Mouse (Mus musculus) midbrain, embryonic 15.5 days (tissue): ENCODE data around the gene Wipi1. TPM values are rescaled to one million over a fixed set of nuclear protein-coding genes. Genes with fewer than 3 reads are reported as not detected.
"Not testable (repeated sequence)": the region's sequence is repeated elsewhere in the genome, so short reads cannot be mapped to it uniquely, and the experiment has no call there.

ENCODE experiments used
- ATAC-seq: fragments of 200-750 bp; cut with Nextera tagmentation; replicated peaks from 2 replicates; pipeline ENCODE4 v1.8.0; 2017; ENCODE audit warnings: moderate TSS enrichment
- H3K27ac ChIP-seq: fragments of 300-500 bp; sonication (generic); 2 replicates; pipeline ENCODE4 v1.5.1; 2015; ENCODE audit warnings: mild to moderate bottlenecking, inconsistent platforms
- H3K27me3 ChIP-seq: fragments of 300-500 bp; sonication (generic); replicated peaks from 2 replicates; pipeline ENCODE4 v1.6.1; 2015; ENCODE audit warnings: inconsistent platforms
- H3K36me3 ChIP-seq: fragments of 300-500 bp; sonication (generic); replicated peaks from 2 replicates; pipeline ENCODE4 v1.6.1; 2015; ENCODE audit warnings: inconsistent platforms
- H3K4me1 ChIP-seq: fragments of 300-500 bp; sonication (generic); 2 replicates; pipeline ENCODE4 v1.6.1; 2015; ENCODE audit warnings: inconsistent platforms
- H3K4me2 ChIP-seq: fragments of 300-500 bp; sonication (generic); 2 replicates; pipeline ENCODE4 v1.6.1; 2015; ENCODE audit warnings: inconsistent platforms, mild to moderate bottlenecking, moderate library complexity
- H3K4me3 ChIP-seq: fragments of 300-500 bp; sonication (generic); 2 replicates; pipeline ENCODE4 v1.5.1; 2015; ENCODE audit warnings: mild to moderate bottlenecking, inconsistent platforms
- H3K9ac ChIP-seq: fragments of 300-500 bp; sonication (generic); 2 replicates; pipeline ENCODE4 v1.6.1; 2015; ENCODE audit warnings: mild to moderate bottlenecking, inconsistent platforms
- H3K9me3 ChIP-seq: fragments of 300-500 bp; sonication (generic); 2 replicates; pipeline ENCODE4 v1.6.1; 2016; ENCODE audit warnings: inconsistent platforms
- WGBS: fragments of 180-500 bp; shearing (Covaris S2); methylation state at CpG from one replicate; pipeline ENCODE4 v1.1.7; 2015; ENCODE audit warnings: mixed read lengths; 5-methylcytosine and 5-hydroxymethylcytosine counted together
- polyA plus RNA-seq: library from polyadenylated mRNA; unstranded; fragments of >200 nt; fragmentation: Nextera tagmentation; extraction: Ambion mirVana; gene quantifications from 2 replicates; pipeline ENCODE4 v1.2.1, GENCODE M21; 2015

Gene Wipi1
- 14.8 and 15.2 TPM in 2 replicates for polyA plus RNA-seq

DNA sequence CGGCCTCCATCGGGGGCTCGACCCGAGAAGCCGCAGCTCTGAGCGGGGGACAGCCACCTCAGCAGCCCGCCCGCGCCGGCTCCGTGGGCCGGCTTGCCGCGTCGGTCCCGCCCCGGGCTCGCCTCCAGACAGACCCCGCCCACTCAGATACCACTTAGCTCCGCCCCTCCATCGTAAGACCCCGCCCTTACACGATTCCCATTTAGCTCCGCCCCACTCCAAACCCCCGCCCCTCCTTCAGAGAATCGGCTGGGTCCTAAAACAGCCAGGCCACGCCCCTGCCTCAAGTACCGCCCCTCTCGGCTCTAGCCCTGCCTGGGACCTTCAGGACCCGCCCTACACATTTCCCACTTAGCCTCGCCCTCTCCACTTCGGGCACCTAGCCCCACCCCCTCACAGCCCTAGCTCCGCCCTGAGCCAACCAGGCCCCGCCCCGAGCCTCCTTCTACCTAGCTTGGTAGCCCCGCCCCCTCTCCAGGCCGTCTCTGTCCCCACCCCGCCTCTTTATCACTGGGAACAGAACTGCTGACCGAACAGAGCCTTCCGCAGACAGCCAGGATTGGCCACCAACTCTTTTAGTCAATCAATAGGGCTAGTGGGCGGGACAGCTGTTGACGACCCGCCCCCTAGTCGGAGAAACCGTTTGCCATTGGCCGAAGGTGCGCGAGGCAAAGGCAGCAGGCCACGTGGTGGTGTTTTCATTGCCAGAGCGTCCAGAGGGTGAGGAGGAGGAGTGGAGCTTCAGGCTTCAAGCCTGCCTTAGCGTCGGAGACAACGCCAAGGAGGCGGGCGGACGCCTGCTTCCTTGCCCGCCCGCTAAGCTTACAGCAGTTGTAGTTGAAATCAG is at the start of gene Wipi1:
Wipi1 (minus strand) TSS at position 665 of the 847 bp plus-strand sequence.
- WGBS: under 1% methylated on average over 58 of the region's 58 CpGs
- H3K4me1 ChIP-seq: peaks cover 19% of the 10 kb centered on the region

DNA sequence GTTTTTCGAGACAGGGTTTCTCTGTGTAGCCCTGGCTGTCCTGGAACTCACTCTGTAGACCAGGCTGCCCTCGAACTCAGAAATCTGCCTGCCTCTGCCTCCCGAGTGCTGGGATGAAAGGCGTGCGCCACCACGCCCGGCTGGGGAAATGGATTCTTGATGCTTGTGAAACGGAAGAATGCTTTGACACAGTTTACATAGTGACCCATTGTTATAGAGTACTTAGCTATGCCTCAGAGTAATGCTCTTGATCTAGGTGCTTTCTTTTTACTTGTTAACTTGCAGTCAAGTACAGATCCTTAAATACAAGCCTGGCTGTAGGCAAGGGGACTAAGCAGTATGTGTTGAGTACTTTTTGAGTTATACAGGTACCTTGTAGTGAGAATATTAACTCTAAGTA is 48.8 kb upstream of the Wipi1 start:
- WGBS: 93% methylated on average over 8 of the region's 8 CpGs
- not testable (repeated sequence) for H3K27ac ChIP-seq, H3K4me1 ChIP-seq, H3K9ac ChIP-seq, H3K4me3 ChIP-seq, H3K27me3 ChIP-seq, H3K9me3 ChIP-seq, H3K4me2 ChIP-seq, ATAC-seq
- peaks cover 56% of the 10 kb centered on the region for H3K36me3 ChIP-seq

More for the DNA sequence above, at the start of gene Wipi1:
- Histone ChIP-seq H3K4me3 (peak within 1 kb of the TSS; percentile 70), H3K9me3 (no peaks in the 10 kb centered on the region), H3K4me2 (peak within 1 kb of the TSS; percentile 90), H3K27me3 (0 out of 2 replicates have a peak, but pooled peaks cover 5% of the 10 kb centered on the region), H3K36me3 (no peaks in the 10 kb centered on the region), H3K9ac (peak within 1 kb of the TSS; percentile 51), H3K27ac (peak within 1 kb of the TSS; percentile 73)
- peak; percentile 97 for ATAC-seq

GRCm38 (mm10) chr11:109656232-109656631 is 44.5 kb upstream of the Wipi1 start:
- WGBS: 94% methylated on average over 7 of the region's 7 CpGs
- no peak overlapping the region for H3K27ac ChIP-seq
- peaks cover 24% of the 10 kb centered on the region for H3K4me1 ChIP-seq
- no peaks in the 10 kb centered on the region for H3K9me3 ChIP-seq
- H3K36me3 ChIP-seq: peaks cover 22% of the 10 kb centered on the region; the same call in 1 of the 2 replicates
- no peak for ATAC-seq
- no peak overlapping the region for H3K4me2 ChIP-seq
- H3K9ac ChIP-seq: no peak overlapping the region
- no peak overlapping the region for H3K4me3 ChIP-seq
- H3K27me3 ChIP-seq: no peaks in the 10 kb centered on the region

- no peak for ATAC-seq
- no peaks in the 10 kb centered on the region for H3K27me3 ChIP-seq
- WGBS: 90% methylated on average over 6 of the region's 6 CpGs
- H3K9me3 ChIP-seq: no peaks in the 10 kb centered on the region
- H3K4me3 ChIP-seq: no peak overlapping the region
- H3K36me3 ChIP-seq: 0 out of 2 replicates have a peak, but pooled peaks cover 10% of the 10 kb centered on the region
- H3K9ac ChIP-seq: no peak overlapping the region
- H3K4me2 ChIP-seq: no peak overlapping the region
- peaks cover 28% of the 10 kb centered on the region for H3K4me1 ChIP-seq
- no peak overlapping the region for H3K27ac ChIP-seq
Observed at GRCm38 (mm10) chr11:109654581-109654980, 42.8 kb upstream of the Wipi1 start.

- Histone ChIP-seq H3K4me3 (peak overlapping the region; percentile 84; the same call in 1 of the 2 replicates), H3K4me1 (peaks cover 42% of the 10 kb centered on the region), H3K9ac (no peak overlapping the region)
Observed at GRCm38 (mm10) chr11:109653201-109653600, 41.4 kb upstream of the Wipi1 start.

DNA sequence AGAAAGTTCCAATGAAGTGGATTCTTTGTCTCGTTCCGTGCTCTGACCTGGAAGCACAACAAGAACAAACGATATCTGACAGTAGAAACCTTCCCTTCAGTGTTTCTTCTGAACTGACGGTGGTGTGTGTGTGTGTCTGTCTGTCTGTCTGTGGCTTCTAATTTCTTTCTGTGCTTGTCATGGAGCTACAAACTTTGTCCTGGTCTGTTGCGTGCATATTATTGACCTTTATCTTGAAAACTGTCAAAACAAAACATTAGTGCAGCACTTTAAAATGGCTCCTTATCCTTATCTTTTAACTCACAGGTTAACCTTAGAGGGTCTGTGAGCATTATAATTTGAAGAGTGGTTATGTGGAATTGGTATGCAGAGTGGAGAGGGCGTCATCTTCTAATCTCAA is 40.7 kb upstream of the Wipi1 start:
- H3K36me3 ChIP-seq: 0 out of 2 replicates have a peak, but pooled peaks cover 10% of the 10 kb centered on the region
- H3K27ac ChIP-seq: no peak overlapping the region
- no peak for ATAC-seq
- peaks cover 45% of the 10 kb centered on the region for H3K4me1 ChIP-seq
- H3K9me3 ChIP-seq: no peaks in the 10 kb centered on the region
- H3K4me3 ChIP-seq: peak overlapping the region; percentile 84
- WGBS: 55% methylated on average over 6 of the region's 6 CpGs
- H3K27me3 ChIP-seq: no peaks in the 10 kb centered on the region
- H3K9ac ChIP-seq: peak overlapping the region; percentile 85; the same call in 1 of the 2 replicates
- H3K4me2 ChIP-seq: peak overlapping the region; percentile 67

More at GRCm38 (mm10) chr11:109653201-109653600, 41.4 kb upstream of the Wipi1 start:
- Histone ChIP-seq H3K9me3 (no peaks in the 10 kb centered on the region), H3K27me3 (no peaks in the 10 kb centered on the region), H3K27ac (no peak overlapping the region; the same call in 1 of the 2 replicates), H3K4me2 (peak overlapping the region; percentile 67), H3K36me3 (0 out of 2 replicates have a peak, but pooled peaks cover 10% of the 10 kb centered on the region)
- 67% methylated on average over 8 of the region's 8 CpGs for WGBS
- no peak for ATAC-seq

DNA sequence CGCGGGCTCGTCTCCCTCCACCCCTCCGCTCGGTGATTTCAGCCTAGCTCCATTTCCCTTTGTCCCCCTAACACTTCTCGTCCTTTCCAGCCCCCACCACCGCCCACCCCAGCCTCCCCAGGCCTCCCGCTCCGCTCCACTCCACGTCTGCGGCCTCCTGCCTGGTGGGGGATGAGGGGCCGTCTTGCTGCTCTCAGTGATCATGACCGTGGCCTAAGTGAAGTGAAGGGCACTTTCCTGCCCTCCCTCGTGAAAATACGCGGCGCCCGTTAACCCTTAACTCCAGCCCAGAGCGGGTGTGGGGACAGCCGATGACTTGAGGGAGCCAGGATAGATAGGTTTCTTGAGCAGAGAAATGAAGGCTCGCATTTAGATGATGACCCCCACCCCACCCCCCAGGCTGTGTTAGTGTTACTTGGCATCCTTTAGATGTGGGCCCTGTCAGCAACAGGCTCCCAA is 39.8 kb upstream of the Wipi1 start:
- peak overlapping the region; percentile 84 for H3K4me3 ChIP-seq
- H3K9me3 ChIP-seq: no peaks in the 10 kb centered on the region
- 0% methylated on average over 21 of the region's 21 CpGs for WGBS
- no peak for ATAC-seq
- peak overlapping the region; percentile 85 for H3K9ac ChIP-seq
- peak overlapping the region; percentile 98 for H3K27ac ChIP-seq
- no peaks in the 10 kb centered on the region for H3K27me3 ChIP-seq
- peak overlapping the region; percentile 67 for H3K4me2 ChIP-seq
- peaks cover 45% of the 10 kb centered on the region for H3K4me1 ChIP-seq
- 0 out of 2 replicates have a peak, but pooled peaks cover 7% of the 10 kb centered on the region for H3K36me3 ChIP-seq

GRCm38 (mm10) chr11:109650788-109651565 is 39.2 kb upstream of the Wipi1 start:
- peak overlapping the region; percentile 73 for H3K4me2 ChIP-seq
- H3K36me3 ChIP-seq: 0 out of 2 replicates have a peak, but pooled peaks cover 3% of the 10 kb centered on the region
- H3K9me3 ChIP-seq: no peaks in the 10 kb centered on the region
- WGBS: under 1% methylated on average over 77 of the region's 90 CpGs
- H3K27ac ChIP-seq: peak overlapping the region; percentile 98
- peaks cover 45% of the 10 kb centered on the region for H3K4me1 ChIP-seq
- peak overlapping the region; percentile 84 for H3K4me3 ChIP-seq
- H3K27me3 ChIP-seq: no peaks in the 10 kb centered on the region
- ATAC-seq: peak; percentile 95
- peak overlapping the region; percentile 85 for H3K9ac ChIP-seq

DNA sequence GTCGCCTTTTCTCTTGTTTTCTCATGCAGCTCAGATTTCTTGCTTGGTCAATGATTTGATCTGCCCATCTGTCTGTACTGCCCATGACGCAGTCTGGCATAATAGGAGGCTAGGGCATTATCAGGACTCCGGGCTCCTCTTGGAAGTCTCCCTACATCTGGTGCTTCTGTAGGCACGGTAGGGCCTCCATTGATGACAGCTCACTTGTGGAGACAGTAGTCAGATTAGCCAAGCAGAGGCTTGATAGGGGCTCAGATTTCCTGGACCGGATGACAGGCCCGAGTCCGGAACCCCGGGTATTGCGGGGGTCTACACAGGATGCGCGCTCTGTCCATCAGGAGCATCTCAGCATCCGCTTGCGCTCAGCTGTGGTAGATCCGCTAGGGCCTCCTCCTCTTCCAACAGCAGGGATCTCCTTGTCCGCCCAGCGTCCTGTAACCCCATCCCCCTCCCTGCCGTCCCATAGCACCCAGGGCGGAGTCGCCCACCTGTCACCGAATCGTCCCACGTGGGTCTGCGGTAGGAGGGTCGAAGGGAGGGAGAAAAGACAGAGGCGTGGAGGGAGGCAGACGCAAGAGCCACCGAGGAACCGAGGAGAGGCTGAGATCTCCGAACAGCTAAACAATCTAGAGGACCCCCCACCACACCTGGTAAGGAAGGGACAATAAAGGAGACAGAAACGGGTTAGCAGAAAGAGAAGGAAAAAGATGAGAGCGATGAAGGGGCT is 38.4 kb upstream of the Wipi1 start:
- peak overlapping the region; percentile 73 for H3K4me2 ChIP-seq

GRCm38 (mm10) chr11:109649206-109649605 is 37.4 kb upstream of the Wipi1 start, which contains the start of gene Prkar1a:
Gene Prkar1a (plus strand): TSS chr11:109649405.
- Histone ChIP-seq H3K27me3 (no peaks in the 10 kb centered on the region), H3K4me1 (peaks cover 45% of the 10 kb centered on the region), H3K27ac (peak within 1 kb of the TSS; percentile 98), H3K9me3 (no peaks in the 10 kb centered on the region), H3K9ac (peak within 1 kb of the TSS; percentile 85), H3K36me3 (no peaks in the 10 kb centered on the region), H3K4me2 (peak within 1 kb of the TSS; percentile 73), H3K4me3 (peak within 1 kb of the TSS; percentile 84)
- WGBS: 20% methylated on average over 8 of the region's 8 CpGs
- ATAC-seq: no peak

More for the DNA sequence above, 38.4 kb upstream of the Wipi1 start:
- Histone ChIP-seq H3K27me3 (no peaks in the 10 kb centered on the region), H3K9me3 (no peaks in the 10 kb centered on the region), H3K4me1 (peaks cover 45% of the 10 kb centered on the region), H3K27ac (peak overlapping the region; percentile 98), H3K9ac (peak overlapping the region; percentile 85), H3K4me3 (peak overlapping the region; percentile 84), H3K36me3 (no peaks in the 10 kb centered on the region)
- ATAC-seq: peak; percentile 89
- WGBS: under 1% methylated on average over 31 of the region's 31 CpGs

DNA sequence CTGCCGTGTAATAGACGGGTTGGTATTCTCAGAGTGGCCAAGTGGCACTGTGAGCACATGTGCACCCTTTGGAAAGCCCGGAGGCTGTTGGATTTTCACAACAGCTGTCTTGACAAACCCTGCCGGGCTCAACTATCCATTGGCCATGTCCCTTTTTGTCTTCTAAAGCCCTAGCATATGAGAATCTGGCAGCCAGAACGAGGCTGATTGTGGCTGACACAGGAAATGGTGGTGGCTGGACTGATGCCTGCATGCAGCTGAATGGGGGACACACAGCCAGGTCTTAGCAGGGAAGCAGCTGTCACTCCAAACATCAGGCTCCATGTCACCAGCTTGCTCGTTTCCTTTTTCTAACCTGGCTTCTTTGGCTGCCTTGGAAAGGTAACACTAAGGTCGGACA is 36.7 kb upstream of the Wipi1 start:
- 0 out of 2 replicates have a peak overlapping the region, but pooled peaks have one; percentile 84 for H3K4me3 ChIP-seq
- peaks cover 40% of the 10 kb centered on the region for H3K4me1 ChIP-seq
- no peak for ATAC-seq
- no peaks in the 10 kb centered on the region for H3K9me3 ChIP-seq
- 33% methylated on average over 7 of the region's 7 CpGs for WGBS
- H3K36me3 ChIP-seq: no peaks in the 10 kb centered on the region
- peak overlapping the region; percentile 85; the same call in 1 of the 2 replicates for H3K9ac ChIP-seq
- peak overlapping the region; percentile 73 for H3K4me2 ChIP-seq
- H3K27ac ChIP-seq: peak overlapping the region; percentile 98
- no peaks in the 10 kb centered on the region for H3K27me3 ChIP-seq
